Mouse (Mus musculus) embryonic facial prominence, embryonic 15.5 days (tissue): Measurements from ENCODE around the gene Cdyl2. TPM values are rescaled to one million over a fixed set of nuclear protein-coding genes. Genes with fewer than 3 reads are reported as not detected.

Source experiments
- ATAC-seq: fragments of 200-750 bp; cut with Nextera tagmentation; 2 replicates; pipeline ENCODE4 v1.8.0; 2017; ENCODE audit warnings: low read depth, moderate TSS enrichment; ENCODE audit not compliant: insufficient number of reproducible peaks, low FRiP score, low TSS enrichment
- H3K27ac ChIP-seq: fragments of 300-500 bp; sonication (generic); replicated peaks from 2 replicates; pipeline ENCODE4 v1.5.1; 2015; ENCODE audit warnings: mild to moderate bottlenecking, inconsistent platforms
- H3K27me3 ChIP-seq: fragments of 300-500 bp; sonication (generic); 2 replicates; pipeline ENCODE4 v1.6.1; 2015; ENCODE audit warnings: inconsistent platforms
- H3K36me3 ChIP-seq: fragments of 300-500 bp; sonication (generic); 2 replicates; pipeline ENCODE4 v1.6.1; 2015; ENCODE audit warnings: mild to moderate bottlenecking, inconsistent platforms
- H3K4me1 ChIP-seq: fragments of 300-500 bp; sonication (generic); 2 replicates; pipeline ENCODE4 v1.6.1; 2015; ENCODE audit warnings: inconsistent platforms
- H3K4me2 ChIP-seq: fragments of 300-500 bp; sonication (generic); replicated peaks from 2 replicates; pipeline ENCODE4 v1.6.1; 2015; ENCODE audit warnings: mild to moderate bottlenecking, inconsistent platforms
- H3K4me3 ChIP-seq: fragments of 300-500 bp; sonication (generic); replicated peaks from 2 replicates; pipeline ENCODE4 v1.5.1; 2015; ENCODE audit warnings: mild to moderate bottlenecking, inconsistent platforms
- H3K9ac ChIP-seq: fragments of 300-500 bp; sonication (generic); 2 replicates; pipeline ENCODE4 v1.6.1; 2015; ENCODE audit warnings: inconsistent platforms
- H3K9me3 ChIP-seq: fragments of 300-500 bp; sonication (generic); replicated peaks from 2 replicates; pipeline ENCODE4 v1.6.1; 2016; ENCODE audit warnings: inconsistent platforms
- WGBS: fragments of 180-500 bp; shearing (Covaris S2); methylation state at CpG from one replicate; pipeline ENCODE4 v1.1.7; 2015; 5-methylcytosine and 5-hydroxymethylcytosine counted together
- polyA plus RNA-seq: library from polyadenylated mRNA; unstranded; fragments of >200 nt; fragmentation: Nextera tagmentation; extraction: Ambion mirVana; gene quantifications from 2 replicates; pipeline ENCODE4 v1.2.1, GENCODE M21; 2015

Gene Cdyl2
- polyA plus RNA-seq = 8.5 and 9.1 TPM in 2 replicates

DNA sequence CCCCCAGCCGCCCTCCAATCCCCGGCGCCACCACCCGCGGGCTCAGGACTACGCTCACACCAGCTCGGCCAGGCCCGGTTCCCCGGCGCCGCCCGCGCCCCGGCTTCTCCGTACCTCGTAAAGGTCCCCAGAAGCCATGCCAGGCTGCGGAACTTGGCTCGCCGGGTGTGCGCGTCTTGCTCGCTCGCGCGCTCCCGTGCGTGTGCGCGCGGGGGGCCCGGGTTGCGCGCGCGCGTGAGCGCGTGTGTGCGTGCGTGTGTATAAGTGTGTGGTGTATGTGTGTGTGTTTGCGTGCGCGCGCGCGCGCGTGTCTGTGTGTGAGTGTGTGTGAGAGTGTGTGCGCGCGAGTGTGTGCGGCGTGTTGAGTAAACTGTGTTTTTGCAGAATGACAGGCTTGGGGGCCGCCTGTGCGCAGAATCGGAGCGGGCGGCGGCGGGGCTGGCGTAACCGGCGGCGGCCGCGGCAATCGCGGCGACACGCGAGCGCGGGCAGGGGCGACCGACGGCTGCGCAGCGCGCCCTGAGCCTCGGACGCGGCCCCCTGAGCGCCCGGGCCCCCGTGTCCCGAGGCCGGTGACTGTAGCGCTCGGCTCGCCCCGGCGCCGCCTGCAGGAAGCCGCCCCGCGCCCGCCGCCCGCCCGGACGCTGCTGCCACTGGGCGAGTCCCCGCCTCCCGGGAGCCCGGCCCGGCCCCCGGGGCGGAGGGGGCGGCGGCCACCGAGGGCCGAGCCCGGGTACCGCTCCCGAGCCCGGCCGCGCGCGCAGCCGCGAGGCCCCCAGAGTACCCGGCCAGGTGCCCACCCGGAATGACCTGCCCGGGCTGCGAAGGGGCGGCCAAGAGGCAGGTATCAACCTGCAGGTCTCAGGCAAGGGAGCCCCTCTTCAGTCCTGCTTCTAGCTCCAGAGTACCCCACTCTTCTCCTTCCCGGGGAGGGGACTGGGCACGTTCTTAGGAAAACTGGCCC is at the start of gene Cdyl2:
Cdyl2 (minus strand) TSS at position 308 of the 964 bp plus-strand sequence.
- peak within 1 kb of the TSS; percentile 60 for H3K9ac ChIP-seq
- H3K27me3 ChIP-seq = peaks cover 13% of the 10 kb centered on the region; the same call in 1 of the 2 replicates
- H3K9me3 ChIP-seq = no peaks in the 10 kb centered on the region
- whole genome bisulfite sequencing = under 1% methylated on average over 105 of the region's 129 CpGs
- H3K27ac ChIP-seq = peak within 1 kb of the TSS; percentile 84
- peaks cover 12% of the 10 kb centered on the region; the same call in 1 of the 2 replicates for H3K4me1 ChIP-seq
- peak within 1 kb of the TSS; percentile 89 for H3K4me2 ChIP-seq
- no peaks in the 10 kb centered on the region for H3K36me3 ChIP-seq
- peak; percentile 81 for ATAC-seq
- H3K4me3 ChIP-seq = peak within 1 kb of the TSS; percentile 84

DNA sequence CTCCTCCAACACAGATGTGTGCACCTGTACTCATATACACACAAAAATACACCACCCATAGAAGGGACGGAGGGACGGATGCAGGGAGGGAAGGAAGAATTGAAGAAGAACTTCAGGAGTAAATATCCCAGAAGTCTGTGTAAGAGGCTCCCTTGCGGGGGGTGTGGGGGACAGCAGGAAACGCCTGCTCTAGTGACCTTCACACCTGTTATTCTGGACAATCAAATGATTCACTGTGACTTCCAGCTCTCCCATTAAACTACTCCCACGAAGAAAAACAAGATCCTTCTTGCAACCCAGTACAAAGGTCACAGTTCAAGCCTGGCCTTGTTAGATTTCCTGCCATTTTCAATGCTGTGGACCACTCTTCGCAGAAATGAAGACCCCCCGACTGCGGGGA is 47.8 kb upstream of the Cdyl2 start:
- H3K4me3 ChIP-seq = no peak overlapping the region
- H3K9ac ChIP-seq = no peak overlapping the region
- H3K4me1 ChIP-seq = no peaks in the 10 kb centered on the region
- no peaks in the 10 kb centered on the region for H3K36me3 ChIP-seq
- H3K27me3 ChIP-seq = no peaks in the 10 kb centered on the region
- no peak overlapping the region for H3K4me2 ChIP-seq
- no peak overlapping the region for H3K27ac ChIP-seq
- ATAC-seq = no peak
- no peaks in the 10 kb centered on the region for H3K9me3 ChIP-seq
- WGBS = 75% methylated on average over 8 of the region's 8 CpGs

DNA sequence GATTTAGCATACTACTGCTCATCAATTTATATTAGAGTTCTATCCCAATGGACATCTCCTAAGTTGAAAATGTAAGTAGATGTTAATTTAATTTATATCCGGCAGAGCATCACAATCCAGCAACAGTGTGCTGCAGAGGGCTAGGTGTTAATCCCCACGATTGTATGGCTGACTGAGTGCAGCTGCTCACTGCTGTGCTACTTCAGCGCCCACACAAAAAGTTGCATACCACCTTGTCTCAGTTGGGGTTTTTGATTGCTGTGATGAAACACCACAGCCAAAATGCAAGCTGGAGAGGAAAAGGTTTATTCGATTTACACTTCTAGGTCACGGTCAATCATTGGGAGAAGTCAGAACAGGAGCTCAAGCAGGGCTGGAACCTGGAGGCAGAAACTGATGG is 41.4 kb upstream of the Cdyl2 start:
- no peaks in the 10 kb centered on the region for H3K36me3 ChIP-seq
- no peak overlapping the region for H3K4me2 ChIP-seq
- no peaks in the 10 kb centered on the region for H3K9me3 ChIP-seq
- no peak overlapping the region for H3K9ac ChIP-seq
- WGBS = 85% methylated on average over 5 of the region's 5 CpGs
- no peaks in the 10 kb centered on the region for H3K27me3 ChIP-seq
- ATAC-seq = no peak
- H3K27ac ChIP-seq = no peak overlapping the region
- no peaks in the 10 kb centered on the region for H3K4me1 ChIP-seq
- no peak overlapping the region for H3K4me3 ChIP-seq

DNA sequence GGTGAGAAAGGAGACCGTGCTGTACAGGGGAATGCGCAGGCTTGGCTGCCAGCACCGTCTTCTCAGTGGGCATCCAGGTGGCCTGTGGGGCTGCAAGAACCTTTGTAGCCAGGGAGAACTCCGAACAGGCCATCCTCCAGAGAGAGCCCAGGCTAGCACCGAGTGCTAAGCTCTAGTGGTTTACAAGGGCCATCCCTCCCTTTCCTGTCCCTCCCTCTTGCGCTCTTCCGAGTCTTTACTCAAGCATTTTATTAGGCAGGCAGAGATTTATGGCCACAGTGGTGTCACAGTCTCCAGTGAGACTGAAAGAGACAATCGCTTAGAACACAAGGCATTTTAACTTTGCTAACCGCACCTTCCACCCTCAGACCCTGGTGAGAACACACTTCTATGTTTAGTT is 39.9 kb upstream of the Cdyl2 start:
- H3K27ac ChIP-seq = no peak overlapping the region
- H3K4me3 ChIP-seq = no peak overlapping the region
- H3K27me3 ChIP-seq = no peaks in the 10 kb centered on the region
- no peak overlapping the region for H3K9ac ChIP-seq
- no peaks in the 10 kb centered on the region for H3K4me1 ChIP-seq
- H3K36me3 ChIP-seq = no peaks in the 10 kb centered on the region
- no peak overlapping the region for H3K4me2 ChIP-seq
- ATAC-seq = no peak
- H3K9me3 ChIP-seq = no peaks in the 10 kb centered on the region
- 84% methylated on average over 9 of the region's 9 CpGs for WGBS

DNA sequence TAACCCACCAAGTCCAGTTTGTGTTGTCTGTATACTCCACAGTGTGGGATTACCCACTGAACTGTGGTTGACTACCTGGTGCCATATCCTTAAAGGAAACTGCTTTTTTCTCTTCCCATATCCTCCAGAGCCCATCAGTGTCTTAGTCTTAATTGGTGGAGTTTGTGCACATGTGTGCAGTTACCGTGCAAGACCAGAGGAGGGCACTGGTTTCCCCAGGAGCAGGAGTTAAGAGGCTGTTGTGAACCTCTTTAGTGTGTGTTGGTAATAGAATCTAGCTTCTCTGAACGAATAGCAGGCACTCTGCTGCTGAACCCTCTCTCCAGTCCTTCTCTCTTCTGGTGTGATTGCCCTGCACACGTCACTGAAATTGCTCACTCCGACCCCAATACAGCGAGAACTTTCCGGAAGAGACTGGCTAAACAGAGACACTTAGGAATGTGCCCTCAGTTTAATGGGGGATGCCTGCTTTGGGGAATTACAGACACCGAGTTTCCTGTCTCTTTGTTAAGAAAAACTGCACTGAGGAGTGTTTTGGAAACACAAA is 39.1 kb upstream of the Cdyl2 start:
- H3K4me1 ChIP-seq = no peaks in the 10 kb centered on the region
- H3K9me3 ChIP-seq = no peaks in the 10 kb centered on the region
- no peaks in the 10 kb centered on the region for H3K27me3 ChIP-seq
- H3K4me2 ChIP-seq = no peak overlapping the region
- H3K4me3 ChIP-seq = no peak overlapping the region
- ATAC-seq = no peak
- H3K36me3 ChIP-seq = no peaks in the 10 kb centered on the region
- no peak overlapping the region for H3K27ac ChIP-seq
- no peak overlapping the region for H3K9ac ChIP-seq
- 76% methylated on average over 7 of the region's 7 CpGs for WGBS

DNA sequence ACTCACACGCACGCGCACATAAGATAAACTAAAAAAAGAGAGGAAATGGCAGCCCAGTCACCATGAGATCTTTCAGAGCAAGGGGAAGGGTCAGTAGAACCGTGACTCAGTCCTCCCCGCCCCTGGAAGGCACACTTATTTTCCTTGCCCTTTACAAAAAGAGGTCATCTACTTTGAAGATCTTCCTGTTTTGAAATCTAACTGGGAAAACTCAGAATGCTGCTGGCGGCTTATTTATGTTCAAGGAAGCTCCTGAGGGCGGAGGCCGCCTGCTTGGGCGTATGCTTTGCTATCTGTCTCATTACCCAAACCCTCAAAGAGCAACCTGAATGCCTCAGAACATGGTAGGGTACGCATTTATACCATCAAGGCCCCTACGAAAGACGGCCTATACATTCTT is 38.0 kb upstream of the Cdyl2 start:
- Histone ChIP-seq H3K9ac (no peak overlapping the region), H3K27ac (no peak overlapping the region), H3K4me1 (no peaks in the 10 kb centered on the region), H3K4me3 (no peak overlapping the region), H3K27me3 (no peaks in the 10 kb centered on the region), H3K9me3 (no peaks in the 10 kb centered on the region), H3K4me2 (no peak overlapping the region), H3K36me3 (no peaks in the 10 kb centered on the region)
- no peak for ATAC-seq
- WGBS = 71% methylated on average over 12 of the region's 12 CpGs

DNA sequence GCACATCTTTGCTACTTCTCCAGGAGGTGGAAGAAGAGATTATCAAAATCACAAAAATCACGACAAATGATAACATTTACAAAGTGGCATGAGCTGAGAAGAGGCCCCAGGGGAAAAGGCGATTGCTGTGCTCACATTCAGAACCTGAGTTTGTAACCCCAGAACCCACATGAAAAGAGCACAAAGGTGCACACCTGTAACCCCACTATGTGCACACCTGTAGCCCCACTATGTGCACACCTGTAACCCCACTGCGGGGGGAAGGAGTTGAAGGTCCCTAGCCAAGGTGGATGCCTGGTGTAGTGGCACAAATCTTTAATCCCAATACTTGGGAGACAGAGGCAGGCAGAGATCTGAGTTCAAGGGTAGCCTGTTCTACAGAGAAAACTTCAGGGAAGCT is 23.4 kb upstream of the Cdyl2 start:
- Histone ChIP-seq H3K36me3 (no peaks in the 10 kb centered on the region), H3K9ac (no peak overlapping the region), H3K4me3 (no peak overlapping the region), H3K4me1 (no peaks in the 10 kb centered on the region), H3K9me3 (no peaks in the 10 kb centered on the region), H3K27me3 (no peaks in the 10 kb centered on the region), H3K4me2 (no peak overlapping the region), H3K27ac (no peak overlapping the region)
- ATAC-seq = no peak
- WGBS = 68% methylated on average over 3 of the region's 3 CpGs

DNA sequence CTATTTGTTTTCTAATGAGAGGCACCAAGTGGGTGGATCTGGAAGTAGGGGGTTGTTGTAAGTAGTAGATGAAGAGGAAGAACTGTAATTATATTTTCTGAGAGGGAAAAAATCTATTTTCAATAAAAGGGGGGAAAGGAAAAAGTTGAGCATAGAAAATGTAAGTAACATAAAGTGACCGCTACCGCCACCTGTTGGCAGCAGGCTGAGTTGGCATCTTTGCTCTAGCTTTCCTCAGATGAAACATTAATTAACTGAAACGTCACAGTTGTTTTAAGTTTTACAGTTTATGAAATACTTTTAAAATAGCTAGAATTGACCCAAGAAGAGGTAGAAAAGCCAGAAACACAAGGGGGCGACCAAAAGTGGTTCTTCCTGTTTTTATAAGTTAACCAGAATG is 22.8 kb upstream of the Cdyl2 start:
- Histone ChIP-seq H3K36me3 (no peaks in the 10 kb centered on the region), H3K9me3 (no peaks in the 10 kb centered on the region), H3K9ac (no peak overlapping the region), H3K4me2 (no peak overlapping the region), H3K27me3 (no peaks in the 10 kb centered on the region), H3K4me3 (no peak overlapping the region), H3K27ac (no peak overlapping the region), H3K4me1 (no peaks in the 10 kb centered on the region)
- ATAC-seq = no peak
- WGBS = 9% methylated on average over 4 of the region's 4 CpGs

DNA sequence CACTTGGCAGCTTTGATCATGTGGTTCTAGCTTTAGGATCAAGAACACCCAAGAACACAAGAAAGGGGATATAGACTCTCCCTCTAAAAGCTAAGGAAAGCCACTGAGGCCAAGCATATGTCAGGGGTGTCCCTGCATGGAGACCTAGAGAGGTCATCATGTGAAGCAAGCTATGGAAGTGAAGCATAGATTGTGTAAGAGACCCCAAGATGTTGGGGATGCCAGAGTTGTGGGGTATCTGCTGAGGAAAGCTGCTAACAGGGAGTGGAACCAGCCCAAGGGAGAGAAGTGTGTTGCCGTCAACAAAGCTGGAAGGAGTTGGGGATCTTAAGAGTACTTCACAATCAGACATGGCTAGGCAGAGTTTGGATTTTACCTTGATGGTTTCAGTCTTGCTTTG is 7.9 kb upstream of the Cdyl2 start:
- no peaks in the 10 kb centered on the region for H3K36me3 ChIP-seq
- H3K4me1 ChIP-seq = no peaks in the 10 kb centered on the region
- H3K4me2 ChIP-seq = no peak overlapping the region
- H3K4me3 ChIP-seq = no peak overlapping the region
- no peaks in the 10 kb centered on the region for H3K9me3 ChIP-seq
- H3K9ac ChIP-seq = no peak overlapping the region
- H3K27ac ChIP-seq = no peak overlapping the region
- no peaks in the 10 kb centered on the region for H3K27me3 ChIP-seq
- no peak for ATAC-seq
- 97% methylated on average over 1 of the region's 1 CpGs for WGBS

DNA sequence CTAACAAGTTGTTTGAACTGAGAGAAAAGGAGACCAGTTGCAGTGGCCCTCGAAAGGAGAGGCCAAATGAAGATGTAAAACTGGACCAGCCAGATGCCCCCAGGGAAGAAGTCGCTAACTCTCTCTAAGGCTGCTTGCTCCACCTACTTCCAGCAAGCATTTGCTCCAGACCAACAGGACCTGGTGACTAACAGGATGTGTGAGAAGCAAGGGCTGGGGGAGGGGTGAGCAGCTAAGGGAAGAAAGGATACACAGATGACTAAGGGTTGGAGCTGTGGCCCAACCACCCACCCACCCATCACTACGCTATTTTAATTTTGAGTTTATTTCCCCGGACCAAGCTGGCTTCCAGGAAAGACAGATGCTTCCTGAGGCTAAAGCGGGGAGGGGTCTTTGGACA is 2.5 kb upstream of the Cdyl2 start:
- Histone ChIP-seq H3K4me3 (no peak overlapping the region), H3K4me2 (no peak overlapping the region), H3K9me3 (no peaks in the 10 kb centered on the region), H3K9ac (no peak overlapping the region), H3K27me3 (peaks cover 13% of the 10 kb centered on the region; the same call in 1 of the 2 replicates), H3K4me1 (peaks cover 12% of the 10 kb centered on the region; the same call in 1 of the 2 replicates), H3K27ac (no peak overlapping the region), H3K36me3 (no peaks in the 10 kb centered on the region)
- 45% methylated on average over 5 of the region's 5 CpGs for WGBS
- no peak for ATAC-seq

DNA sequence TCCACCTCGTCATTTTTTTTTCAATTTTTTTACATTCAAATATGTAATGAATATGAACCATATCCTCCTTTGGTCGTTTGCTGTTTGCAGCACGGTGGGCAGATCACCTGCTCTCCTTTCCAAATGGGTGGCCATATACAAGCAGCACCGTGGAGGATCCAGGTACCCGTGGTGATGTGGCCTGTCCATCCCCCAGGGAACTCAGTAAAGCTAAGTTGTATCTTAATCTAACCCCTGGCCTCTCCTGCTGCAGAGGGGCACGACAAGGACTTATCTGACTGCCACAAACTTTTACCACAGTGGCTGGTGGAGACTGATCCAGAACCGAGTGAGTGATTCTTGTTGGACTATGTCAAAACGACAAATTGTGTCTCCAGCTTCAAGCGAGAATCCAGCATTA is 1.4 kb upstream of the Cdyl2 start:
- no peaks in the 10 kb centered on the region for H3K36me3 ChIP-seq
- H3K27me3 ChIP-seq = peaks cover 13% of the 10 kb centered on the region; the same call in 1 of the 2 replicates
- no peak overlapping the region for H3K27ac ChIP-seq
- no peak overlapping the region for H3K9ac ChIP-seq
- 55% methylated on average over 9 of the region's 9 CpGs for WGBS
- ATAC-seq = no peak
- no peaks in the 10 kb centered on the region for H3K9me3 ChIP-seq
- peaks cover 12% of the 10 kb centered on the region; the same call in 1 of the 2 replicates for H3K4me1 ChIP-seq
- H3K4me3 ChIP-seq = no peak overlapping the region
- H3K4me2 ChIP-seq = no peak overlapping the region
